Mouse (Mus musculus) ES-E14 (cell line): ENCODE data around the gene Dmxl2. TPM values are rescaled to one million over a fixed set of nuclear protein-coding genes. Genes with fewer than 3 reads are reported as not detected.

ENCODE experiments used
- DNase-seq: peaks from one replicate; pipeline ENCODE4 v3.0.0-alpha.2; 2013; ENCODE audit warnings: low read depth, low spot score
- H3K27ac ChIP-seq: 2 replicates; pipeline ENCODE4 v1.5.1; 2012; ENCODE audit warnings: low read depth, mild to moderate bottlenecking, low read length, moderate library complexity, mixed read lengths; ENCODE audit not compliant: poor library complexity, insufficient read depth, severe bottlenecking
- H3K36me3 ChIP-seq: 2 replicates; pipeline ENCODE4 v1.6.1; 2012; ENCODE audit warnings: mild to moderate bottlenecking, low read length, moderate library complexity, mixed read lengths; ENCODE audit not compliant: control insufficient read depth, poor library complexity, insufficient read depth, severe bottlenecking
- H3K4me1 ChIP-seq, 2 experiments: fragments of 150-350 bp in 1 of 2; sonication (generic) in 1 of 2; 2 replicates each; pipeline ENCODE4 v1.6.1; 2012; ENCODE audit warnings: low read length in 2 of 2, mild to moderate bottlenecking in 1 of 2, mixed read lengths in 1 of 2; ENCODE audit not compliant: control insufficient read depth in 2 of 2, insufficient read depth in 2 of 2, poor library complexity in 1 of 2
- H3K4me3 ChIP-seq, 2 experiments: fragments of 150-350 bp in 1 of 2; sonication (generic) in 1 of 2; 2 replicates each; pipeline ENCODE4 v1.5.1; 2012; ENCODE audit warnings: low read length in 2 of 2, low read depth in 1 of 2, mild to moderate bottlenecking in 1 of 2, mixed read lengths in 1 of 2; ENCODE audit not compliant: insufficient read depth in 1 of 2, poor library complexity in 1 of 2, severe bottlenecking in 1 of 2
- H3K9ac ChIP-seq: 2 replicates; pipeline ENCODE4 v1.6.1; 2012; ENCODE audit warnings: low read depth, mild to moderate bottlenecking, low read length, mixed read lengths; ENCODE audit not compliant: poor library complexity, insufficient read depth, severe bottlenecking
- H3K9me3 ChIP-seq: fragments of 150-350 bp; sonication (generic); 2 replicates; pipeline ENCODE4 v1.6.1; 2012; ENCODE audit warnings: low read depth, mild to moderate bottlenecking, low read length; ENCODE audit not compliant: control insufficient read depth, insufficient read depth
- CHD2 ChIP-seq: IDR thresholded peaks from 2 replicates; pipeline ENCODE4 v1.6.1; 2014; ENCODE audit warnings: mild to moderate bottlenecking, low read depth, low read length, inconsistent platforms
- HCFC1 ChIP-seq: IDR thresholded peaks from 2 replicates; pipeline ENCODE4 v1.6.1; 2012; ENCODE audit warnings: low read length, inconsistent platforms, borderline replicate concordance; ENCODE audit not compliant: insufficient read depth
- MAFK ChIP-seq: IDR thresholded peaks from 2 replicates; pipeline ENCODE4 v1.6.1; 2014; ENCODE audit warnings: mild to moderate bottlenecking, low read depth, low read length, inconsistent platforms; ENCODE audit not compliant: insufficient read depth
- ZC3H11A ChIP-seq: IDR thresholded peaks from 2 replicates; pipeline ENCODE4 v1.6.1; 2012; ENCODE audit warnings: low read depth, mild to moderate bottlenecking, inconsistent platforms, low read length, borderline replicate concordance
- ZNF384 ChIP-seq: IDR thresholded peaks from 2 replicates; pipeline ENCODE4 v1.6.1; 2012; ENCODE audit warnings: low read depth, low read length, inconsistent platforms
- in situ Hi-C, 2 experiments: fragments of 600-800 bp; cut with MboI; formaldehyde crosslinking; loops; one replicate each; pipeline ENCODE4 v1.15.1; 2025; ENCODE audit warnings: low sequenced_read_pairs in 2 of 2, inconsistent platforms in 1 of 2; ENCODE audit not compliant: unreplicated experiment in 2 of 2
- total RNA-seq: library from RNA; depleted of rRNA; stranded (reverse); fragments of 300-350 nt; gene quantifications from 2 replicates; pipeline ENCODE4 v1.2.3, GENCODE M21; 2012; rRNA removed

Dmxl2 gene
- total RNA-seq, result 11.6 and 13.5 TPM in 2 replicates

- in situ Hi-C loops, result no loop called here
- H3K36me3 ChIP-seq, result no peaks in the 10 kb centered on the region; the same call in 1 of the 2 replicates
- H3K27ac ChIP-seq, result peak within 1 kb of the TSS; percentile 76; the same call in 1 of the 2 replicates
- peak; percentile 83 for DNase-seq
- peak within 1 kb of the TSS; percentile 85 for H3K9ac ChIP-seq
- no peaks in the 10 kb centered on the region for H3K9me3 ChIP-seq
- no peaks in the 10 kb centered on the region for H3K4me1 ChIP-seq
- peak within 1 kb of the TSS; percentile 88 to 90 for H3K4me3 ChIP-seq
- TF ChIP-seq CHD2 (no peak), MAFK (no peak), HCFC1 (0 out of 2 replicates have a peak, but pooled peaks have one; percentile 7), ZC3H11A (no peak), ZNF384 (no peak)
These were observed at the start of gene Dmxl2 for GRCm38 (mm10) chr9:54501453-54502110. TSS of gene Dmxl2 (minus strand) at chr9:54501626.

GRCm38 (mm10) chr9:54549433-54549832 lies 48.0 kb upstream of the Dmxl2 start:
- H3K4me1 ChIP-seq, result no peaks in the 10 kb centered on the region
- DNase-seq, result no peak
- no peak overlapping the region for H3K9ac ChIP-seq
- no peak overlapping the region for H3K4me3 ChIP-seq
- in situ Hi-C loops, result no loop called here
- no peak overlapping the region for H3K27ac ChIP-seq
- TF ChIP-seq CHD2, result no peak
- TF ChIP-seq ZC3H11A, result no peak
- TF ChIP-seq MAFK, result no peak
- no peak for TF ChIP-seq HCFC1
- TF ChIP-seq ZNF384, result no peak
- no peaks in the 10 kb centered on the region for H3K9me3 ChIP-seq
- no peaks in the 10 kb centered on the region for H3K36me3 ChIP-seq

- H3K27ac ChIP-seq, result no peak overlapping the region
- no peak overlapping the region for H3K4me3 ChIP-seq
- no peak overlapping the region for H3K9ac ChIP-seq
- no peaks in the 10 kb centered on the region for H3K36me3 ChIP-seq
- in situ Hi-C loops, result no loop called here
- no peaks in the 10 kb centered on the region for H3K9me3 ChIP-seq
- peak; percentile 30 for DNase-seq
- TF ChIP-seq MAFK, result no peak
- TF ChIP-seq ZC3H11A, result no peak
- no peak for TF ChIP-seq ZNF384
- TF ChIP-seq HCFC1, result no peak
- no peak for TF ChIP-seq CHD2
- H3K4me1 ChIP-seq, result no peaks in the 10 kb centered on the region
These were observed 46.1 kb upstream of the Dmxl2 start for GRCm38 (mm10) chr9:54547536-54547935.

- Histone ChIP-seq H3K36me3 (no peaks in the 10 kb centered on the region), H3K4me1 (no peaks in the 10 kb centered on the region), H3K27ac (no peak overlapping the region), H3K9me3 (no peaks in the 10 kb centered on the region), H3K9ac (no peak overlapping the region), H3K4me3 (no peak overlapping the region)
- TF ChIP-seq ZC3H11A, result no peak
- TF ChIP-seq HCFC1, result no peak
- TF ChIP-seq ZNF384, result no peak
- TF ChIP-seq CHD2, result no peak
- TF ChIP-seq MAFK, result no peak
- in situ Hi-C loops, result no loop called here
- DNase-seq, result no peak
These were observed 43.5 kb upstream of the Dmxl2 start for GRCm38 (mm10) chr9:54544954-54545315.
